Mouse (Mus musculus) hindbrain, postnatal 0 days (tissue): ENCODE measurements around the gene Cend1. TPM values are rescaled to one million over a fixed set of nuclear protein-coding genes. Genes with fewer than 3 reads are reported as not detected.

ENCODE experiments used
- ATAC-seq: fragments of 200-750 bp; cut with Nextera tagmentation; 2 replicates; pipeline ENCODE4 v1.8.0; 2017; ENCODE audit warnings: mild to moderate bottlenecking, moderate TSS enrichment, moderate library complexity
- DNase-seq: peaks from one replicate; pipeline ENCODE4 v3.0.0-alpha.2; 2015; ENCODE audit warnings: low spot score
- H3K27ac ChIP-seq: fragments of 300-500 bp; sonication (generic); 2 replicates; pipeline ENCODE4 v1.5.1; 2014; ENCODE audit warnings: mild to moderate bottlenecking
- H3K27me3 ChIP-seq: fragments of 300-500 bp; sonication (generic); 2 replicates; pipeline ENCODE4 v1.6.1; 2014; ENCODE audit warnings: low read length, mixed read lengths; ENCODE audit not compliant: insufficient read depth
- H3K36me3 ChIP-seq: fragments of 300-500 bp; sonication (generic); 2 replicates; pipeline ENCODE4 v1.6.1; 2014; ENCODE audit warnings: low read length, mixed read lengths; ENCODE audit not compliant: insufficient read depth
- H3K4me1 ChIP-seq: fragments of 300-500 bp; sonication (generic); 2 replicates; pipeline ENCODE4 v1.6.1; 2014; ENCODE audit warnings: antibody characterized with exemption, low read length, mixed read lengths; ENCODE audit not compliant: insufficient read depth
- H3K4me2 ChIP-seq: fragments of 300-500 bp; sonication (generic); 2 replicates; pipeline ENCODE4 v1.6.1; 2014; ENCODE audit warnings: low read depth, mild to moderate bottlenecking, low read length, moderate library complexity, mixed read lengths
- H3K4me3 ChIP-seq: fragments of 300-500 bp; sonication (generic); 2 replicates; pipeline ENCODE4 v1.5.1; 2014; ENCODE audit warnings: low read length
- H3K9ac ChIP-seq: fragments of 300-500 bp; sonication (generic); replicated peaks from 2 replicates; pipeline ENCODE4 v1.6.1; 2014; ENCODE audit warnings: mild to moderate bottlenecking, low read length, moderate library complexity, mixed read lengths
- H3K9me3 ChIP-seq: fragments of 300-500 bp; sonication (generic); 2 replicates; pipeline ENCODE4 v1.6.1; 2016; ENCODE audit warnings: low read length, mixed read lengths
- CTCF ChIP-seq: IDR thresholded peaks from 2 replicates; pipeline ENCODE4 v1.5.1; 2016; ENCODE audit warnings: antibody characterized with exemption, control low read depth, low read depth
- WGBS: fragments of 180-500 bp; shearing (Covaris S2); extraction: QIAGEN DNeasy Blood & Tissue Kit; methylation state at CpG from one replicate; pipeline ENCODE4 v1.1.7; 2014; 5-methylcytosine and 5-hydroxymethylcytosine counted together
- polyA plus RNA-seq: library from polyadenylated mRNA; unstranded; fragments of >200 nt; fragmentation: Nextera tagmentation; extraction: Ambion mirVana; gene quantifications from 2 replicates; pipeline ENCODE4 v1.2.1, GENCODE M21; 2015
- total RNA-seq: library from RNA; depleted of rRNA; stranded (reverse); fragments of >200 nt; gene quantifications from 2 replicates; pipeline ENCODE4 v1.2.3, GENCODE M21; 2014

Cend1 gene
- total and polyA plus RNA-seq, 2 experiments from 2014 or later, result 246 to 255 TPM

DNA sequence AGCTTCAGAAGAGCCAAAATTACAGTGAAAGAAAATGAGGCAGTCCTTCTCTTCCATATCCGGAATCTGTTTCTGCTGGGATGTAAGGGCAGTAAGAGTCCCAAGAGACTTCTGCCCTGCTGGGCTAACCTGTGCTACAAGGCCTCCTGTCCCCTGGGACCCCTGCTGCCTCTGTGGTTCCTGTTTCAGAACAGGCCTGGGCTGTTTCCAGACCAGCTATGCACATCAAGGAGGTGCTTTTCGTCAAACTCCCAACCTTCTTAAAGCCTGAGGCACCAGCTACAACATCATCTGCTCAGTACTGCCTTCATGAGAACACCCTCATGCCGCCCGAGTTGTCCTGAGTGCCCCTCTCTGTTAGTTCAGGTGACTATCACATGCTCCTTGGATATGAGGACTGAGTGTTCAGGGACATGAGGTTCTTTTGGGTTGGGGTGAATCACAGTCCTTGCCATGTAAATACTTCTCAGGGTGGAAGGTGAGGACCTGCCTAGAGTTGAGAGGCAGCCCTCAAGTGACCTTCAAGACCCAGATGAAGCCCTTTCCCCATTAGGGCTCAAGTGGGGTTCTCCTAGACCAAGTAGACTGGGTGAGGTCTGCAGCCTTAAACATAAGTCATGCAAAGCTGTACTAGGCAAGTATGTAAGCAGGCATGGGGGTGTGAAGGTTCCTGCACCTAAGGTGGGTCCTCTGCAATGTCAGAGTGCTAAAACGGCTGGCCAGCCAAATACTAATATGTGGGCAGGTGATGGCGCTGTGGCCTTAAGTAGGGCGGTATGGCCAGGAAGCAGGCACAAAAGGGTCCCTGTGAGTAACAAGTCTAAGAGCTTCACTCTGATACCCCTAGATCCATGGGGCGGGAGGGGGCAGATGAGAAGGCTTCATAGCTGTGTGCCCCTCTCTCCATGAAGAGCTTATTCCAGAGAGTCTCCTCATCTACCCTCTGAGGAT lies 11.3 kb downstream of the Cend1 start:
- H3K9ac ChIP-seq, result no peak overlapping the region
- H3K27me3 ChIP-seq, result no peaks in the 10 kb centered on the region
- WGBS, result 73% methylated on average over 8 of the region's 8 CpGs
- ATAC-seq, result no peak
- H3K4me3 ChIP-seq, result no peak overlapping the region
- no peaks in the 10 kb centered on the region for H3K4me1 ChIP-seq
- peak; percentile 27 for TF ChIP-seq CTCF
- H3K27ac ChIP-seq, result no peak overlapping the region
- H3K9me3 ChIP-seq, result no peaks in the 10 kb centered on the region
- DNase-seq, result no peak
- H3K4me2 ChIP-seq, result no peak overlapping the region
- H3K36me3 ChIP-seq, result no peaks in the 10 kb centered on the region

DNA sequence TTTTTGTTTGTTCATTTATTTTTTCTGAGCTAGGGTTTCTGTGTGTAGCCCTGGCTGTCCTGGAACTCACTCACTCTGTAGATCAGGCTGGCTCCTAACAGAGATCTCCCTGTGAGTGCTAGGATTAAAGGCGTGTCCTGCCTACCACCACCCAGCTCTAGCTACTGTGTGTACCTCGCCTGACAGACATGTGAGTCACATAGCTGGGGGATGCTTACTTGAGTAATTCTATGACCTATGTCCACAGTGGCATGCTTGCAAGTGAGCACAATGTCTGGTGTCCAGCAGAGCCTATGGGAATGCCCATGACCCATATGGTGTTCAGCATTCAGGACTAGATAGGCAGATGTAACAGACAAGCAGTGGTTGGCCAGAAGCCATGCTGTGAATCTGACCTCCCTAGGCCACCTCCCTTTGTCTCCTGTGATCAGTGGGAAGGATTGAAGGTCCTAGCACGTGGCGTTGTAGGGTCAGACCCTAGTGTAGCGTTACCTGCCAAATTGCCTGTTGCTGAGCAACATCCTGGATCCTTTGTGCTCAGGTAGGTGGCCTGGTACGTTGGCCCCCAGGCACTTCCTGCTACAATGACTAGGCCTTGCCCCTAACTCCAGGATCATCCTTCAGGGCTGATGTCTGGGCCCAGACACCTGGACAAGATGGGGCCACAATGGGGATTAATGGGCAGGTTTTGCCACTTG lies 13.0 kb downstream of the Cend1 start:
- H3K4me3 ChIP-seq, result no peak overlapping the region
- 63% methylated on average over 6 of the region's 6 CpGs for WGBS
- H3K9me3 ChIP-seq, result no peaks in the 10 kb centered on the region
- no peak overlapping the region for H3K4me2 ChIP-seq
- H3K9ac ChIP-seq, result no peak overlapping the region
- TF ChIP-seq CTCF, result no peak
- ATAC-seq (no peak), DNase-seq (no peak)
- no peak overlapping the region for H3K27ac ChIP-seq
- H3K4me1 ChIP-seq, result no peaks in the 10 kb centered on the region
- H3K36me3 ChIP-seq, result no peaks in the 10 kb centered on the region
- H3K27me3 ChIP-seq, result no peaks in the 10 kb centered on the region

- TF ChIP-seq CTCF, result peak; percentile 45
- H3K9me3 ChIP-seq, result no peaks in the 10 kb centered on the region
- peak within 1 kb of the TSS; percentile 69 for H3K4me3 ChIP-seq
- 0 out of 2 replicates have a peak, but pooled peaks cover 3% of the 10 kb centered on the region for H3K36me3 ChIP-seq
- peak within 1 kb of the TSS; percentile 87 for H3K4me2 ChIP-seq
- DNase-seq, result peak; percentile 100
- under 1% methylated on average over 54 of the region's 56 CpGs for WGBS
- peak; percentile 92 for ATAC-seq
- no peaks in the 10 kb centered on the region for H3K27me3 ChIP-seq
- no peaks in the 10 kb centered on the region; the same call in 1 of the 2 replicates for H3K4me1 ChIP-seq
- H3K9ac ChIP-seq, result peak within 1 kb of the TSS; percentile 82
- peak within 1 kb of the TSS; percentile 91 for H3K27ac ChIP-seq
Observed at GRCm38 (mm10) chr7:141413809-141414584, 15.3 kb downstream of the Cend1 start, which contains the start of gene Gatd1. TSS of gene Gatd1 (minus strand) at chr7:141414136.

DNA sequence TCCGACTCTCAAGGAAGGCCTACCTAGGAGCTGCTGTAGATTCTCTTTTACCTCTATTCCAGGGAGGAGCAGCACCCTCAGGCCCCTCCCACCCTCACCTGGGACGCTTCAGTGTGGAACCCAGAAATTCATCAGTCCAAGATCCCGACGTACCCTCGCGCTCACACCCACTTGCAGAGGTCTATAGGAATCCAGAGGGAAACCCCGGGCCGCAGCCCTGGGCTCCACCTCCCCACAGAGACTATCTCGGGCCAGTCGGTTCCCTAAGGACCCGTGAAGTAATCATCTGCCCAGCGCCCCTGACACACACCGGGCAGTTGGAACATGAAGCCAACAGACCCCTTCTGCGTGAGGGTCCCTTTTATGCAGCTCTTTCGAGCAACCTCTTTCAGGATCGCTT lies 16.0 kb downstream of the Cend1 start:
- peak; percentile 28 for DNase-seq
- Histone ChIP-seq H3K27me3 (no peaks in the 10 kb centered on the region), H3K36me3 (0 out of 2 replicates have a peak, but pooled peaks cover 3% of the 10 kb centered on the region), H3K9ac (peak overlapping the region; percentile 82), H3K27ac (peak overlapping the region; percentile 91), H3K4me2 (peak overlapping the region; percentile 87), H3K9me3 (no peaks in the 10 kb centered on the region), H3K4me1 (no peaks in the 10 kb centered on the region; the same call in 1 of the 2 replicates), H3K4me3 (peak overlapping the region; percentile 69)
- no peak for TF ChIP-seq CTCF
- WGBS, result 4% methylated on average over 16 of the region's 16 CpGs
- peak; percentile 11 for ATAC-seq

GRCm38 (mm10) chr7:141411667-141412066 lies 17.6 kb downstream of the Cend1 start:
- Histone ChIP-seq H3K4me1 (no peaks in the 10 kb centered on the region; the same call in 1 of the 2 replicates), H3K9me3 (no peaks in the 10 kb centered on the region), H3K27me3 (no peaks in the 10 kb centered on the region), H3K36me3 (0 out of 2 replicates have a peak, but pooled peaks cover 3% of the 10 kb centered on the region), H3K27ac (no peak overlapping the region), H3K9ac (no peak overlapping the region), H3K4me2 (no peak overlapping the region), H3K4me3 (no peak overlapping the region)
- ATAC-seq (no peak), DNase-seq (no peak)
- TF ChIP-seq CTCF, result no peak
- WGBS, result 100% methylated on average over 1 of the region's 1 CpGs

- no peak for TF ChIP-seq CTCF
- Histone ChIP-seq H3K27me3 (no peaks in the 10 kb centered on the region), H3K4me3 (no peak overlapping the region), H3K4me2 (no peak overlapping the region), H3K9ac (no peak overlapping the region), H3K4me1 (no peaks in the 10 kb centered on the region; the same call in 1 of the 2 replicates), H3K36me3 (0 out of 2 replicates have a peak, but pooled peaks cover 3% of the 10 kb centered on the region), H3K27ac (no peak overlapping the region), H3K9me3 (no peaks in the 10 kb centered on the region)
- DNase-seq, result no peak
- no peak for ATAC-seq
- WGBS, result 85% methylated on average over 8 of the region's 8 CpGs
Observed at GRCm38 (mm10) chr7:141410631-141411030, 18.7 kb downstream of the Cend1 start.
